Mouse (Mus musculus) myocyte (in vitro differentiated cells): ENCODE measurements around the gene Crocc. TPM values are rescaled to one million over a fixed set of nuclear protein-coding genes. Genes with fewer than 3 reads are reported as not detected.

Experiments
- H3K27me3 ChIP-seq: one replicate; pipeline ENCODE4 v1.6.1; 2011; ENCODE audit not compliant: control insufficient read depth, insufficient read depth, insufficient read length
- H3K36me3 ChIP-seq: one replicate; pipeline ENCODE4 v1.6.1; 2011; ENCODE audit not compliant: control insufficient read depth, insufficient read depth
- H3K4me2 ChIP-seq: one replicate; pipeline ENCODE4 v1.6.1; 2011; ENCODE audit warnings: low read depth, control low read depth
- H3K4me3 ChIP-seq: one replicate; pipeline ENCODE4 v1.5.1; 2011; ENCODE audit warnings: mild to moderate bottlenecking, control low read depth, moderate library complexity
- H3K79me2 ChIP-seq: one replicate; pipeline ENCODE4 v1.6.1; 2011; ENCODE audit not compliant: control insufficient read depth, insufficient read depth
- H3ac ChIP-seq: one replicate; pipeline ENCODE4 v1.6.1; 2011; ENCODE audit not compliant: control insufficient read depth, insufficient read length
- CEBPB ChIP-seq: IDR thresholded peaks from 2 replicates; pipeline ENCODE4 v1.6.1; 2011; ENCODE audit warnings: mild to moderate bottlenecking, moderate library complexity; ENCODE audit not compliant: poor library complexity, insufficient read depth, severe bottlenecking
- E2F4 ChIP-seq: IDR thresholded peaks from one replicate; pipeline ENCODE4 v1.6.1; 2011; ENCODE audit warnings: mild to moderate bottlenecking, control low read depth, moderate library complexity; ENCODE audit not compliant: insufficient read depth
- MAX ChIP-seq: IDR thresholded peaks from one replicate; pipeline ENCODE4 v1.6.1; 2011; ENCODE audit warnings: low read depth, mild to moderate bottlenecking, control low read depth
- MYOD1 ChIP-seq, 3 experiments: IDR thresholded peaks; one replicate each; pipeline ENCODE4 v1.6.1; 2011; ENCODE audit warnings: control low read depth in 2 of 3, low read depth in 2 of 3, mild to moderate bottlenecking in 2 of 3, moderate library complexity in 1 of 3; ENCODE audit not compliant: insufficient read length in 2 of 3, control insufficient read depth in 1 of 3
- MYOG ChIP-seq, 3 experiments: IDR thresholded peaks; one replicate each; pipeline ENCODE4 v1.6.1; 2011; ENCODE audit warnings: control low read depth in 2 of 3, low read depth in 2 of 3, mild to moderate bottlenecking in 2 of 3; ENCODE audit not compliant: insufficient read length in 2 of 3, control insufficient read depth in 1 of 3, insufficient read depth in 1 of 3
- POLR2A ChIP-seq: IDR thresholded peaks from one replicate; pipeline ENCODE4 v1.6.1; 2011; ENCODE audit warnings: low read depth, mild to moderate bottlenecking, control low read depth, moderate library complexity; ENCODE audit not compliant: insufficient read length
- POLR2AphosphoS2 ChIP-seq: IDR thresholded peaks from one replicate; pipeline ENCODE4 v1.6.1; 2011; ENCODE audit warnings: low read depth, control low read depth; ENCODE audit not compliant: insufficient read length
- REST ChIP-seq: IDR thresholded peaks from one replicate; pipeline ENCODE4 v1.6.1; 2011; ENCODE audit warnings: mild to moderate bottlenecking, control low read depth, moderate library complexity; ENCODE audit not compliant: insufficient read depth, insufficient read length
- SRF ChIP-seq: IDR thresholded peaks from one replicate; pipeline ENCODE4 v1.6.1; 2011; ENCODE audit warnings: low read depth; ENCODE audit not compliant: control insufficient read depth, insufficient read length
- TCF12 ChIP-seq: IDR thresholded peaks from one replicate; pipeline ENCODE4 v1.6.1; 2011; ENCODE audit warnings: mild to moderate bottlenecking, control low read depth; ENCODE audit not compliant: poor library complexity, insufficient read depth, severe bottlenecking
- TCF3 ChIP-seq: IDR thresholded peaks from one replicate; pipeline ENCODE4 v1.6.1; 2011; ENCODE audit warnings: low read depth, control low read depth; ENCODE audit not compliant: insufficient read length
- USF1 ChIP-seq: IDR thresholded peaks from one replicate; pipeline ENCODE4 v1.6.1; 2011; ENCODE audit warnings: low read depth, mild to moderate bottlenecking, control low read depth, moderate library complexity
- polyA plus RNA-seq: library from polyadenylated mRNA; unstranded; fragments of >200 nt; fragmentation: generic; extraction: Trizol; gene quantifications from one replicate; pipeline ENCODE4 v1.2.1, GENCODE M21; 2012; ENCODE audit warnings: missing spikeins

Crocc gene
- polyA plus RNA-seq, 1 experiment = 3.9 TPM

DNA sequence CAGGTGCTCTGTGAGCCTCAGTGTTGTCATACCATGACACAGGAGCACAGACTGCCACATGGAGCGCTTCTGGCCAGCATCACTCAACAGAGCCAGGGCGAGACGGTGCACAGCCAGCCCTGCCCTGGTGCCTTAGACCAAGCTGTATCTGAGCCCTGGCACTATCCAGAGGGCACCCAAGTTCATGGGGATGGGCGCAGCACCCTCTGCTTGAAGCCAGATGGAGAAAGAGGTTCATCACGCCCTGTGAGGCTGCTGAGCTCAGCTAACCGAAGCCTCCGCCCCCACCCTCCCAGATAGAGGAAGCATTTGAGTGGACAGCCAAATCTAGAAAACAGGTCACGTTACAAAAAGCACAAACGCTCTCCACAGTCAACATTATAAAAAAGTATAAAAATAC is 44.0 kb downstream of the Crocc start:
- no peaks in the 10 kb centered on the region for H3K36me3 ChIP-seq
- no peak overlapping the region for H3ac ChIP-seq
- H3K4me3 ChIP-seq = no peak overlapping the region
- no peak for TF ChIP-seq TCF12
- TF ChIP-seq E2F4 = no peak
- TF ChIP-seq MYOD1 (IDR thresholded peaks at IDR 0.05; ENCODE audit: control insufficient read depth in 1 of 3, insufficient read length in 2 of 3, low read depth in 2 of 3) = no peak
- TF ChIP-seq USF1 = no peak
- TF ChIP-seq TCF3 = no peak
- TF ChIP-seq SRF = no peak
- no peak for TF ChIP-seq CEBPB
- no peak for TF ChIP-seq POLR2AphosphoS2
- TF ChIP-seq POLR2A = no peak
- no peak for TF ChIP-seq MAX
- no peak for TF ChIP-seq REST
- no peaks in the 10 kb centered on the region for H3K27me3 ChIP-seq
- no peaks in the 10 kb centered on the region for H3K79me2 ChIP-seq
- H3K4me2 ChIP-seq = no peak overlapping the region

DNA sequence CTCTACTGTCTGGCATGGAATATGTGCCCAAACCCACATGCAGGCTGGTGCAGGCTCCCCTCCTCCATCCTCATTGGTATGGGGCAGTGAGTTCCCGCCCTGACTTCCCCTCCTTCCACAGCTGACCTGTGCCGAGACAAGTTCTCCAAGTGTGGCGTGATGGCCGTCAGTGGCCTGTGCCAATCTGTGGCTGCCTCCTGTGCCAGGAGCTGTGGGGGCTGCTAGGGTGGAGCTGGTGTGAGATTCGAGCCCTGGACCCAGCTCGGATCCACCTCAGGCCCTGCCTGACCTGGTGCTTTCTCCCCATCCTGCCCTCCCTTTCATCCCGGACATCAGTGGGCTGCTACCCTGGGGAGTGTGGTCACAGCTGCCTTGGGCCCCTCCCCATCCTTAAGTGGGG is 45.0 kb downstream of the Crocc start:
- TF ChIP-seq REST = no peak
- TF ChIP-seq USF1 = no peak
- no peak for TF ChIP-seq CEBPB
- TF ChIP-seq POLR2A = no peak
- TF ChIP-seq MAX = no peak
- no peak for TF ChIP-seq MYOD1 (IDR thresholded peaks at IDR 0.05; ENCODE audit: control insufficient read depth in 1 of 3, insufficient read length in 2 of 3, low read depth in 2 of 3)
- no peak for TF ChIP-seq SRF
- no peak for TF ChIP-seq TCF3
- TF ChIP-seq E2F4 = no peak
- no peak for TF ChIP-seq TCF12
- TF ChIP-seq MYOG (IDR thresholded peaks at IDR 0.05; ENCODE audit: control insufficient read depth in 1 of 3, insufficient read depth in 1 of 3, insufficient read length in 2 of 3, low read depth in 2 of 3) = no peak
- no peak for TF ChIP-seq POLR2AphosphoS2
- Histone ChIP-seq H3K4me2 (no peak overlapping the region), H3K4me3 (no peak overlapping the region), H3K79me2 (no peaks in the 10 kb centered on the region), H3K27me3 (no peaks in the 10 kb centered on the region), H3ac (no peak overlapping the region), H3K36me3 (no peaks in the 10 kb centered on the region)

DNA sequence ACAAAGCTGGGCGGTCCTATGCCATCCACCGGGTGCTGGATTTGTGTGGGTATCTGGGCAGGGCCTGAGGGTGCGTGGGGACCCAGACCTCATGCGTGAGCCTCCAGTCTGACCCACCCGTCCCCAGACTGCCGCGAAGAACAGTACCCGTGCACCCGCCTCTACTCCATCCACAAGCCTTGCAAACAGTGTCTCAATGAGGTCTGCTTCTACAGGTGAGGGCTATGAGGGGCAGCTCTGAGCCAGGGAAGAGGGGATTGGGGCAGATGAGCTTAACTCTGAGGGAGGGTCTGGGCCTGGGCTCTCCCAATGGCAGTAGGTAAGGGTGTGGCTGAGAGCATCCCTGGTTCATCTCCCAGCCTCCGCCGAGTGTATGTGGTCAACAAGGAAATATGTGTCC is 45.5 kb downstream of the Crocc start:
- no peak overlapping the region for H3K4me2 ChIP-seq
- no peak overlapping the region for H3ac ChIP-seq
- no peak overlapping the region for H3K4me3 ChIP-seq
- no peaks in the 10 kb centered on the region for H3K27me3 ChIP-seq
- no peaks in the 10 kb centered on the region for H3K79me2 ChIP-seq
- H3K36me3 ChIP-seq = no peaks in the 10 kb centered on the region
- TF ChIP-seq CEBPB (no peak), MAX (no peak), USF1 (no peak), REST (no peak), E2F4 (no peak), TCF3 (no peak), MYOG (IDR thresholded peaks at IDR 0.05; ENCODE audit: control insufficient read depth in 1 of 3, insufficient read depth in 1 of 3, insufficient read length in 2 of 3, low read depth in 2 of 3) (no peak), POLR2AphosphoS2 (no peak), MYOD1 (IDR thresholded peaks at IDR 0.05; ENCODE audit: control insufficient read depth in 1 of 3, insufficient read length in 2 of 3, low read depth in 2 of 3) (no peak), POLR2A (no peak), SRF (no peak), TCF12 (no peak)

DNA sequence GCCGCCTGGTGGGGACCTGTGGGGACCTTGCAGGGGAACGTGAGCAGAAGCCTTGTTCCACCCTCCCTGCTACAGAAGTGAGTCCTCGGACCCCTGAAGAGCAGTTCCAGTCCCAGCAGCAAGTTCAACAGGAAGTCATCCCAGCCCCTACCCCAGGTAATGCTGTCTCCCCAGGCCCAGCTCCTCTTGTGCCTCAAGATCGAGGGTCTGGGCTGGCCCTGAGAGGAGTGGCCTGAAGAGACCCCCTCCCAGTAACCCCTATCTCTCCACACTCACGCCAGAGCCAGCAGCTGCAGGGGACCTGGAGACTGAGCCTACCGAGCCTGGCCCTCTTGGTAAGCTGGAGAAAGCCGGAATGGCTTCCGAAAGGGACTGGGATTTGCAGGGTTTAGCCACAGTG is 46.2 kb downstream of the Crocc start:
- Histone ChIP-seq H3ac (no peak overlapping the region), H3K36me3 (no peaks in the 10 kb centered on the region), H3K4me3 (no peak overlapping the region), H3K4me2 (no peak overlapping the region), H3K79me2 (no peaks in the 10 kb centered on the region), H3K27me3 (no peaks in the 10 kb centered on the region)
- TF ChIP-seq USF1 (no peak), E2F4 (no peak), TCF12 (no peak), MAX (no peak), SRF (no peak), REST (no peak), MYOD1 (IDR thresholded peaks at IDR 0.05; ENCODE audit: control insufficient read depth in 1 of 3, insufficient read length in 2 of 3, low read depth in 2 of 3) (no peak), TCF3 (no peak), POLR2A (no peak), POLR2AphosphoS2 (no peak), CEBPB (no peak), MYOG (IDR thresholded peaks at IDR 0.05; ENCODE audit: control insufficient read depth in 1 of 3, insufficient read depth in 1 of 3, insufficient read length in 2 of 3, low read depth in 2 of 3) (no peak)
